Mouse (Mus musculus): Measurements from ENCODE around the gene Mex3d.

DNA sequence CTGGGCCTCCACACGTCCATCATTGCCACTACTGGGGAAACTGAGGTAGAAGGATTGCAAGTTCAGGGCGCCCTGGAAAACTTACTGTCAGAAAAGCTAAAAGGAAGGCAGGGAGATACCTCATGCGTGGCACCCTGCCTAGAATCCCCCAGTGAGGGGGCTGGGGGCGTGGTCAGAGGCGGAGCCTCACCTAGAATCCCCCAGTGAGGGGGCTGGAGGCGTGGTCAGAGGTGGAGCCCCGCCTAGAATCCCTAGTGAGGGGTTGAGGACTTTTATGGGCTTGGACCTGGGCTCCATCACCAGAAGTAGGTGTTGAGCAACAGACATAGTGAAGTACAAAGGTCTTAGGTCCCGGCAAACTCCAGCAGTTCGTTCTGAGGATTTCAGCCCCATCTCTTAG, 48.8 kb upstream of the Mex3d start:
- TF ChIP-seq CTCF (IDR thresholded peaks at IDR 0.05; ENCODE audit: low read depth) (no peak), EP300 (IDR thresholded peaks at IDR 0.05; ENCODE audit: low read depth) (no peak)

Data from liver, postnatal 0 days (tissue).